Mouse (Mus musculus): ENCODE measurements at regions not wholly inside any gene's neighbourhood (a gene's known extent, or its start where the extent isn't known, plus 50 kb on each side); places are given as distances from the start of the nearest gene placed in this dataset.

- DNase-seq: no peak
Observed at GRCm38 (mm10) chr3:130936336-130936735, 173.9 kb upstream of the Lef1 start.

DNA sequence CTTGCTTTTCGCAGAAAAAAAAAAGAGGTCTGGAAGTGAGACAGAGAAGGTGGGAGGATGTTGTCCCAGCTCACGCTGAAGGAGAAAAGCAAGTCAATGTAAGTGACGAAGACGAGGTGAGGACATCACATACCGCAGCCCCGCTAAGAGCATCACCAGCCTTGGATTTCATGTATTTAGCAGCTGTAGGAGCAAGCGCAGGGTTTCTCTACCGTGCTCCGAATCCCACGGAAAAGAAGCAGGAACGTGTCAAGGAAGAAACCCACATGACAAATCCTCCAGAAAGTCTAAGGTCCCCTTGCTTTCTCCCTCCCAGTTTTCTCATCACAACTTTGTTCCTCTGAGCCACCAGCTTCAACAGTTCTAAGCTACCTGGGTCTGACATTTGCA is 174.3 kb upstream of the Lef1 start:
- DNase-seq: no peak

DNA sequence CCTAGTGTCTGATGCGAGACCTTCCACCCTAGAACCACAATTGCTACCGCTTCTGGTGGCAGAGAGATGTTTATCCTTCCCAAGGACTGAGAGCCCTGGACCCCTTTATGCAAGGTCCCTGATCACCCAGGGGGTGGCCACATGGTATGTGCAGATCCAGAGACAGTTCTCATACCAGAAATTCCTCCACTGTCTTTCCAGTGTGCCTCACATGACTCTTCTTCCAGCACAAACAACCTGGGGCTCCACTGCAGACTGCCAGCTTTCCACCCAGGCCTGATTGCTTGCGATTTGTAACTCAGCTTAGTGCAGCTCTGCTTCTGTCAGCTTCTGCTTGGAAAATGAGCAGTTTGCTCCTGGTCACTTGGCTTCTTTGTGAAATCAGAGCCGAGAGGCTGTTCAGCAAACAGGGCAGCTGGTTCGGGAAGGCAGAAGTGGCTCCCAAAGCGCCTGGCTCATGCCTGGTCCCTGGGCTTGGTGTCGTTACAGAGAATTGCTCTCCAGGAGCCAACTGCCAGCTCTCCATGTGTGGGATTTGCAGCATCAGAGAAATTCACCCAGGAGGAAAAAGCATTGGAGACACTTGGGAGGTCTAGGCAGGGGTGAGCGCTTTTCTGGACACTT is 174.9 kb upstream of the Lef1 start:
- no peak for DNase-seq

- DNase-seq: no peak
Observed at GRCm38 (mm10) chr3:130932723-130933122, 177.5 kb upstream of the Lef1 start.

DNA sequence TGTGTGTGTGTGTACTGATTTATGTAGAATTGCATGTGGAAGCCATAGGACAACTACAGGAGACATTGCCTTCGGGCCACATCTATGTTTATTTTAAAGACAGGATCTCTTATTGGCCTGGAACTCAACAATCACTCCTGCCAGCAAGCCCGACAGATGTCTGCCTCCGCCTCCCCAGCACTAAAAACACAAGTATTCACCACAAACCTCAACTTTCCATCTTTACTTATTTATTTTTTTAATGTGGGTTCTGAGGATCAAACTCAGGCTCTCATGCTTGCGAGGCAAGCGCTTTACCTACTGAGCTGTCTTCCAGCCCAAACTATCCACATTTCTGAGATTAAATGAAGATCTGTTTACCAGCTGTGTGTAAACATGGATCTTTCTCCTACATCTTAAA is 178.0 kb upstream of the Lef1 start:
- DNase-seq: no peak

DNA sequence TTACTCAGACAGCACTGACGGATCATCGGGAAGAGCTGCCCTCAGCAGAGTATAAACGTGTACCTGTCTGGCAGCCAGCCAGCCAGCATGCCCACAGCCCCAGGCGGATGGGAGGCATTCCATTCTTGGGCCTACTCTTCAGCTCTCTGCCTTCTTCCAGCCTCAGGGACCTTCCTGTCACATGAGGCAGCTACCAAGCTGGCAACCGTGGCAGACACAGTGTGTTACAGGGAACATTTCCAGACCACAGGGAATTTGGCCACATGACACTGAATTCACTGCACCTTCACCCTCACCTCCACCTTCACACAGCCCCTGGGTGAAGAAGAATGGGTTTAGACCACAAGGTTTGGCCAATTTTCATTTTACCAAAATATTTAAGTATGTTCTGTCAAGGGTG is 185.3 kb upstream of the Lef1 start:
- DNase-seq: no peak

DNA sequence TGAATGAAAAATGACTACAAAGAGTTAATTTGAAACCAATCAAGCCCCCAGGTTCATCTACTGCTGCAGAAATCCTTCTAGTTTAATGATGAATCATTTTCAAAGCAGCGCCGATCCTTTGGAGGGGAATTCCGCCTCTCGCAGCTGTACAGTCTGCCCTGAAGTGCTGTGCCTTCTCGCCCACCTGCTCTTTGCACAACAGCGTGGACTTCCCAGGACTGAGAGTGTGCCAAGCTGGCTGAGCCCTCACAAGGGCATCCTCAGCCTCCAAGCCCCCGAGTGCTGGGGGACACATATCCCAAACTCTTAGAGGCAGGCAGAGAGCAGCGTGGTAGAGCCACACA is 186.7 kb upstream of the Lef1 start:
- no peak for DNase-seq

GRCm38 (mm10) chr3:130922812-130923614 is 187.3 kb upstream of the Lef1 start:
- no peak for DNase-seq

- no peak for DNase-seq
Observed at GRCm38 (mm10) chr3:130921621-130922245, 188.5 kb upstream of the Lef1 start.

GRCm38 (mm10) chr3:130913812-130914211 is 183.6 kb upstream of the Rpl34 start:
- no peak for DNase-seq

DNA sequence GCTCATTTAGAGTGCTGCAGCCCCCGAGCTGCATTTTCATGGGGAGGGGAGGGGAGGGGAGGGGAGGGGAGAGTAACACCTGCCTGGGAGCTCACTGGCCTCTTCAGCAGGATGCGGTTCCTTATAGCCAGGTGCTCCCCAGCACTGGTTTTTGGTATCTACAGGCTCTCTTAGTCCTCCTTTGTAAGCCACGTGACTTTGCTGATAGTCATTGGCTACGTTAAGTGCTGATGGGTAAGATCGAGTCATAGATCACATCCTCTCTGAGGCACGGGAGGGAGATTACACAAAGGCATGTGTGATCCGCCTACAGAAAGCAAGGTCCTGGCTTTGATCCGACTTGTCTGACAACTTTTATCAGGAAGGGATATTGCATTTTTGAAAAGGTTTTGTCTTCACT is 174.9 kb upstream of the Rpl34 start:
- DNase-seq: no peak

DNA sequence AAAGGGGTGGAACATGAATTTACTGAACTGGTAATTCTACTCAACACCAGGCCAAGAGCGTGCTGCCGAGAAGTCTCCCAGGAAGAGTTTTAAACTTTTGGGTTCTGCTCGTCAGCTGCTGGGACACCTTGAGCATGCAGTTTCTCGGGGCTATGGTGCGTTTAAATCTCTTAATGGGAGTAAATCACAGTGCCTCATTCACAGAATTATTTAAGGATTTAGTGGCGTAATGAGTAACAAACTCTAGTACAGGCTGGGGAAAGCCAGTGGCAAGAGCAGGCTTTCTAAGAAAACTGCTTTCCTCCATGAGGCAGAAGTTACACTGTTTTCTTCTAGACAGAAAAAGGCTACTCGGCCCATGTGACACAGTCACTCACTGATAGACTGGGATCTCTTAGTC is 173.1 kb upstream of the Rpl34 start:
- DNase-seq: no peak

GRCm38 (mm10) chr3:130902376-130902775 is 172.2 kb upstream of the Rpl34 start:
- DNase-seq: no peak

- DNase-seq: no peak
Observed at GRCm38 (mm10) chr3:130901343-130901742, 171.1 kb upstream of the Rpl34 start.

GRCm38 (mm10) chr3:130900846-130901245 is 170.6 kb upstream of the Rpl34 start:
- DNase-seq: no peak

- DNase-seq: no peak
Observed at GRCm38 (mm10) chr3:130900054-130900840, 170.0 kb upstream of the Rpl34 start.

- DNase-seq: no peak
Observed at GRCm38 (mm10) chr3:130894168-130894814, 164.1 kb upstream of the Rpl34 start.

- no peak for DNase-seq
Observed at GRCm38 (mm10) chr3:130891310-130891709, 161.1 kb upstream of the Rpl34 start.

- no peak for DNase-seq
Observed at GRCm38 (mm10) chr3:130888587-130888986, 158.4 kb upstream of the Rpl34 start.

- no peak for DNase-seq
Observed at GRCm38 (mm10) chr3:130887540-130888312, 157.5 kb upstream of the Rpl34 start.

GRCm38 (mm10) chr3:130885974-130886373 is 155.8 kb upstream of the Rpl34 start:
- DNase-seq: no peak

GRCm38 (mm10) chr3:130884393-130884792 is 154.2 kb upstream of the Rpl34 start:
- no peak for DNase-seq
